Mouse (Mus musculus) lung, adult 2 months (tissue): Measurements from ENCODE around the gene Tnf.

Experiments
- CTCF ChIP-seq: fragments of 200-500 bp; IDR thresholded peaks from 2 replicates; pipeline ENCODE4 v1.5.1; 2011; ENCODE audit warnings: mild to moderate bottlenecking, low read length, control low read depth; ENCODE audit not compliant: insufficient read depth
- POLR2A ChIP-seq: fragments of 200-500 bp; IDR thresholded peaks from 2 replicates; pipeline ENCODE4 v1.6.1; 2011; ENCODE audit warnings: low read depth, mild to moderate bottlenecking, control low read depth, low read length, borderline replicate concordance; ENCODE audit errors: extremely low read depth

DNA sequence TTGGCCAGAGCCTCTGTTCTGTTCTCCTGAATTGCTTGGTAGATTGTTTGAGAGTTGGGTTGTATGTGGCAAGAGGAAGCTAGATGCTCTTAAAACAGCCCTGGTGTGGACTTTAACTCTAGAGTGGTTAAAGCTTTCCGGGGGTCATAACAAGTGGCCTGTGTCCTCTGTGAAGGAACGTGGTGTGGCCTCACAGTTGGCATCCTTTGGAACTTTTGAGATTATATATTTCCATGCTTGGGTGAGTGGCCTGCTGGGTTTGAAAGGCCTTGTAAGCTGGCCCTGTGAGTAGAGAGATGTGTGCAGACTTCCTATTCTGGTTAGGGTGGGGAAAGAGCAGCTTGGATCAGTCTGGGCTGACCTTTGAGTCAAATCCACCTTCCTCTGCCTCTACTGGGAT, 43.2 kb upstream of the Tnf start:
- TF ChIP-seq CTCF (no peak), POLR2A (no peak)
